Mouse (Mus musculus): ENCODE results near the gene Paqr9. TPM values are rescaled to one million over a fixed set of nuclear protein-coding genes. Genes with fewer than 3 reads are reported as not detected.

Paqr9 gene
- 3.0 and 3.5 TPM in 2 replicates for polyA plus RNA-seq (2012)

DNA sequence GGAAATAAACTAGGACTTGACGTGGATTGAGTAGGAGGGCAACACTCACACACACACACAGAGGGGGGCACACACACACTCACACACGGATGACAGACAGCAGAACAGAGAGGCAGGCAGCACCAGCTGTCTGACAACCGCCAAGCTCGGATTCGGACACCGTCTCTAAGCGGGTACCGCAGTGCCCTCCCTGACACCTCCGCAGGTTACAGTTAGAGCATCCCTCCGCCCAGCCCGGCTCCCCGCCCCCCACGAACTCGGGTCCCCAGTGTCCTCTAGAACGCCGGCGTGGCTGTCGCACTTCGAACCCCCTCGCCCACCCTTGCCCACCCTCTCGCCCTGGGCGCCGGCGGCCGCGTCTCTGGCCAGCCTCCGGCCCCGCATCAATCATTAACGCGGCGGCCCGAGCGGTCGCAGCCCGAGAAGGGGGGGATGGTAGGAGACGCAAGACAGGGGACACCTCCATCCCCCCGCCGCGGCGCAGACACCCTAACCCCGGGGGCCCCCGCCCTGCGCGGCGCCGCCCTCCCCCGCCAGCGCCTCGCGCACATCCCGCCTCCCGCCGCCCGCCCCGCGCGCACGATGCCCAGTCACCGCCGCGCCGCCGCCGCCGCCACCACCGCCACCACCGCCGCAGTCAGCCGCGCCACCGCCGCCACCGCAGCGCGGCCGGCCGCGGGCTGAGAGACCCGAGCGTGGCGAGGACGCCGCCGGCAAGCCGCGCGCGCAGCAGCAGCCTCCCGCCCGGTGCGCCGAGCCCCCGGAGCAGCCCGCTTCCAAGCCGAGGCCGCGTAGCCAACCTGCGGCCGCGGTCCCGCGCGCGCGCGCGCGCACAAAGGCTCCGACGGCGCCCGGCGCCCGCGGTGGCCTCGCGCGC, at the start of gene Paqr9:
Paqr9 (plus strand) TSS at position 599 of the 877 bp plus-strand sequence.

DNA sequence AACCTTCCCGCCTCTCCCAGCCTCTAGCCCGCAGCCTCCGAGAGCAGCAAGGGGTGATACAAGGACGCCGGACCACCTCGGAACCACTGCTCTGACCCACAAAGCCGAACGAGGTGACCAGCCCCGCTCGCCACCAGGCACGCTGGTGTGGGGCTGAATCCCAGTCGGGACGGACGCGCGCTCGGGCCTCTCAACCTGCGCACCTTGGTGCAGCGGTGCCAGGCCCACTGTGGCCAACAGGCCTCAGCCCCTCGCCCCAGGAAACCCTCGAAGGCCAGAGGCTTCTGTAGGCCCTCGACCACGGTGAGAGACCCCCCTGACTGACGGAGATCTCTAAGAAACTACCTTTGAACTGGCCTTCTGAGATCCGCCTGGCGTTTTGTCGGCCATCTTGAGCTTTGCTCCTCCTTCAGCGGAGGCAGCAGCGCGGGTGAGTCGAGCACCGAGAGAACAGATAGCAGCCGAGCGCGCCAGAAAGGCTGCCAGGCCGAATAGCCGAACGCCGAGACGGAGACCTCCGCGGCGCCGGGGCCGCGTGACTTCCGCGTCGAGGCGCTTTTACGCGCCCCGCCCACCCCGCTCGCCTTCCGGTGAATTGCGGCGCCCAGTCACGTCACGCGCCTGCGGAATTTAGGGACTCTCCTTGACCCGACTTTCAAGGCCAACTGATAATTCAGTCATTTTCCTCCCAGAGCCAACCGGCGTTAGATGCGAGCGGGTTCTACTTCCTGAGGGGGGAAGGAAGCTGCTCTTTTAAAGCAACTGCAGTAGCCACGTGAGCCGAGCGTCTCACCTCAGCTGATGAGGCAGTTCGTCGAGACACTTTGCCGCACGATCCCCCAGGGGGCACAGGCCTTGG, 47.8 kb upstream of the Paqr9 start, which contains the start of gene U2surp:
U2surp (minus strand) TSS at position 525 of the 859 bp plus-strand sequence.

Other genes with a start within 250 kb of the Paqr9 start
- 0.20 and 0.34 TPM in 2 replicates for gene Chst2, start 152.9 kb upstream of the Paqr9 start, polyA plus RNA-seq (2012)
- 7.9 and 10.1 TPM in 2 replicates for gene U2surp, start 47.7 kb upstream of the Paqr9 start, polyA plus RNA-seq (2012)
- gene Pcolce2, start 77.9 kb downstream of the Paqr9 start, polyA plus RNA-seq (2012) = not detected in 2 replicates
- gene Trpc1, start 190.7 kb downstream of the Paqr9 start, polyA plus RNA-seq (2012) = 0.08 and 0.28 TPM in 2 replicates